Mouse (Mus musculus) ES-E14 (cell line): ENCODE measurements at regions not wholly inside any gene's neighbourhood (a gene's known extent, or its start where the extent isn't known, plus 50 kb on each side); places are given as distances from the start of the nearest gene placed in this dataset.

Experiments used
- HCFC1 ChIP-seq: IDR thresholded peaks from 2 replicates; pipeline ENCODE4 v1.6.1; 2012; ENCODE audit warnings: low read length, inconsistent platforms, borderline replicate concordance; ENCODE audit not compliant: insufficient read depth
- ZNF384 ChIP-seq: IDR thresholded peaks from 2 replicates; pipeline ENCODE4 v1.6.1; 2012; ENCODE audit warnings: low read depth, low read length, inconsistent platforms

DNA sequence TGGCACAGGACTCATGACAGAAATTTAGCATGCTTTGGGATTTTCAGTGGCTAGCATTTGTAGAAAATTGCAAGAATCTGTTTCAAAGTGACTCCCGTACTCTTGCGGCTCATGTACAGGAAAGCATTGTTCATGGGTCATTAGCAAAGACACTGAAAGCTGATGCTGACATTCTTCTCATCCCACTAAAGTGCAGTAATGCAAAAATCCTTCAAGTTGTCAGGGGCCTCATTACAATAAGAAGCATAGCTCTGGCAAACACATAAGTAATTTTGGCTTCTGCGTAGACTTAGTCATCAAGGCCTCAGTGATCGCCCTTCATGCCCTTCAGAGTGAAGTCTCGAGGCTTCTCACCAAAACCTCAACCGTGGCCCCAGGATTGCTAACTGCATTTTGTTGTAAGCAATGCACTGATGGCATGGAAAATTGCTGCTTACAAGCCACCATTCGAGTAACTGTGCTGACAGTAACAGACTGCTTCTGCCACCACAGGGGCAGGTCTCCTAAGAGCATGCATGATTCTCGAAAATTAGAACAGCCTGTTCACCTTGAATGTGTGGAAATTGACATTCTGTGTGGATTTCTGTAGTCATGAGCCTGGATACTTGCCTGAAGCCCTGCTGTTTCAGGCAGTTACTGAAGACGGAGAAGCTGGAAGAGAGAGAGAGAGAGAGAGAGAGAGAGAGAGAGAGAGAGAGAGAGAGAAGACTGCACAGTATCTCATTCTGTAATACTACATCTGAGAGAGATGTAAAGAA, 176.6 kb upstream of the C9orf72 start:
- TF ChIP-seq HCFC1 (no peak), ZNF384 (no peak)
